Mouse (Mus musculus) forebrain, embryonic 15.5 days (tissue): ENCODE data around the gene Rab37. TPM values are rescaled to one million over a fixed set of nuclear protein-coding genes. Genes with fewer than 3 reads are reported as not detected.

Experiments used
- ATAC-seq: fragments of 200-750 bp; cut with Nextera tagmentation; replicated peaks from 2 replicates; pipeline ENCODE4 v1.8.0; 2017; ENCODE audit warnings: mild to moderate bottlenecking, moderate TSS enrichment, moderate library complexity
- H3K27ac ChIP-seq: fragments of 300-500 bp; sonication (generic); replicated peaks from 2 replicates; pipeline ENCODE4 v1.5.1; 2015; ENCODE audit warnings: mild to moderate bottlenecking, inconsistent platforms
- H3K27me3 ChIP-seq: fragments of 300-500 bp; sonication (generic); 2 replicates; pipeline ENCODE4 v1.6.1; 2015; ENCODE audit warnings: inconsistent platforms
- H3K36me3 ChIP-seq: fragments of 300-500 bp; sonication (generic); 2 replicates; pipeline ENCODE4 v1.6.1; 2015; ENCODE audit warnings: mild to moderate bottlenecking, inconsistent platforms
- H3K4me1 ChIP-seq: fragments of 300-500 bp; sonication (generic); 2 replicates; pipeline ENCODE4 v1.6.1; 2015; ENCODE audit warnings: inconsistent platforms
- H3K4me2 ChIP-seq: fragments of 300-500 bp; sonication (generic); replicated peaks from 2 replicates; pipeline ENCODE4 v1.6.1; 2015; ENCODE audit warnings: mild to moderate bottlenecking, inconsistent platforms
- H3K4me3 ChIP-seq: fragments of 300-500 bp; sonication (generic); 2 replicates; pipeline ENCODE4 v1.5.1; 2015; ENCODE audit warnings: mild to moderate bottlenecking, inconsistent platforms
- H3K9ac ChIP-seq: fragments of 300-500 bp; sonication (generic); replicated peaks from 2 replicates; pipeline ENCODE4 v1.6.1; 2015; ENCODE audit warnings: mild to moderate bottlenecking, inconsistent platforms
- H3K9me3 ChIP-seq: fragments of 300-500 bp; sonication (generic); 2 replicates; pipeline ENCODE4 v1.6.1; 2016; ENCODE audit warnings: inconsistent platforms
- WGBS: fragments of 180-500 bp; shearing (Covaris S2); methylation state at CpG from one replicate; pipeline ENCODE4 v1.1.7; 2015; ENCODE audit warnings: mixed read lengths; 5-methylcytosine and 5-hydroxymethylcytosine counted together
- polyA plus RNA-seq: library from polyadenylated mRNA; unstranded; fragments of >200 nt; fragmentation: Nextera tagmentation; extraction: Ambion mirVana; gene quantifications from 2 replicates; pipeline ENCODE4 v1.2.1, GENCODE M21; 2015

Rab37 gene
- polyA plus RNA-seq, 1 experiment from 2014 or later, result 1.0 TPM

DNA sequence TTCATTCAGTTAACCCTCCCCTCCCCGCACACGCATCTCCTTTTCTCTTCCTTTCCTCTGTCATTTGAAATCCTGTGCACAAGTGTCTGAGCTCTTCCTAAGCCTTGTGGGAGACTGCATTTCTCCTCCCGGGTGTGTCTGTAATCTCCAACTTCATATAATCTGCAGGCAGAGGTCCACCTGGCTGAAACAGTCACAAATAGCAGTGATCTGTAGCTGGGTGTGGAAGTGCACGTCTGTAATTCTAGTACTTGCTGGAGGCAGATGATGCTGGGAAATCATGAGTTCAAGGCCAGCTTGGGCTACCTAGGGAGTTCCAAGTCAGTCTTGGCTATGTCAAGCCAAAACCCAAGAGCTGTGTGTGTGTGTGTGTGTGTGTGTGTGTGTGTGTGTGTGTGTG is 909 bp downstream of the Rab37 start:
- no peaks in the 10 kb centered on the region for H3K36me3 ChIP-seq
- peaks cover 3% of the 10 kb centered on the region; the same call in 1 of the 2 replicates for H3K9me3 ChIP-seq
- H3K4me3 ChIP-seq, result 0 out of 2 replicates have a peak overlapping the region, but pooled peaks have one; percentile 27
- H3K27me3 ChIP-seq, result peaks cover 28% of the 10 kb centered on the region
- H3K27ac ChIP-seq, result no peak overlapping the region
- no peak overlapping the region for H3K9ac ChIP-seq
- no peak for ATAC-seq
- 20% methylated on average over 4 of the region's 4 CpGs for WGBS
- H3K4me1 ChIP-seq, result peaks cover 11% of the 10 kb centered on the region
- peak overlapping the region; percentile 49; the same call in 1 of the 2 replicates for H3K4me2 ChIP-seq

DNA sequence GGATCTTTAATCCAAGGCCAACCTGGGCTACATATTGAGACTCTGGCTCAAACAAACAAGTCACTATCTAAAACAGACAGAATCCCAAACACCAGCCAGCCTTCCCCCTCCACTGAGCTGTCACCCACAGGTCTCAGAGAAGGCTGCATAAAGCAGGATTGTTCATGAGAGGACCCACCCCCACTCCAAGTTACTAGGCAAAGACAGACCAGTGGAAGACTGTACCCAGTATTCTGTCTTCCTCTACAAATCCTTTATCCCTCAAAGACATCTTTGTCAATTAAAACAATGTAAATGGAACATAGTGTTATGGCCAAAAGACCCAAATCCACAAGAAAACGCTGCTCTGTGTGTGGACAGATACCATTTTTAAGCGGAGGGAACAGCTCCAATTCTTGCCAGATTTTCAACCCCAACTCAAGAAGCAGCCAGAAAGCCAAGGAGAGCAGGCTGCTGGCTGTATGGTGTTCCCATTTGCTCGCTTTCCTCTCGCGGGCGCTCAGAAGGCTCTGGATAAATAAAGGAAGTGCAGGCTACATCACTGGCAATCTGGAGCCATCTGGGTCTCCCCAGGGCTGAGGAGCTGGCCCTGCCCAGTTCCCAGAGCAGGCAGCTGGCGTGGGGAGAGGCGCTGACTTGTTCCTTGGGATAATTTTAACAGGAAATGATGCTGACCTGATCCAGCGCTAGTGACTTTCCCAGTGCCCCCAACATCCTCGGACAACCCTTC is 7.1 kb downstream of the Rab37 start:
- H3K9ac ChIP-seq, result no peak overlapping the region

DNA sequence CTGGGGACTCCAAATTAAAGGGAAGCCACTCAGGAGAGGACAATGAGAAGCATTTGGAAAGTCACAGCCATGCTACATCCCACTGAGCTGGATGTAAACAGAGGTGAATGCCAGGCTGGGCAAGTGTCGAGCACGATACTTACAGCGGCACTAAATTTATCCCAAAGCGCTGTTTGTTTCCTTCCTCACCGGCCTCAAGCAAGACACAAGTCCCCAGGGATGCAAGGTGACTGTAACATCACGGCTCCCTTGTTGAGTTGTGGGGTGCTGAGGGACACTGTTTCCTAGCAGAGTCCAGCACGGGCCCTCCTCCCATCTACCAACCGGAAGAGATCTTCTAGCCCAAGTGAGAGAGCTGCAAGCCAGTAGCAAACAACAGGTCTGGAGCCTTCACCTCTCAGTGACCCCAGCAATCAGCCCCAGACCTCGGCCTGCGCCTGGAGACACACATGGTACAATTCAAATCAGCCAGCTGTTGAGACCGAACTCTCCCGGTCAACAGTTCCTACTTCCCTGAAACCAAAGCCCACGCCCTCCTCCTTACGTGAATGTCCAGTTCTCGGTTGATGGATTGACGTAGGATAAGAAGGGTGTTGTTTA is 8.1 kb downstream of the Rab37 start:
- Histone ChIP-seq H3K4me3 (no peak overlapping the region), H3K27ac (no peak overlapping the region), H3K9me3 (no peaks in the 10 kb centered on the region), H3K4me1 (no peaks in the 10 kb centered on the region), H3K9ac (no peak overlapping the region), H3K27me3 (no peaks in the 10 kb centered on the region), H3K36me3 (no peaks in the 10 kb centered on the region), H3K4me2 (no peak overlapping the region)
- 82% methylated on average over 16 of the region's 16 CpGs for whole genome bisulfite sequencing
- no peak for ATAC-seq

More for the DNA sequence above, 7.1 kb downstream of the Rab37 start:
- no peaks in the 10 kb centered on the region for H3K36me3 ChIP-seq
- H3K4me2 ChIP-seq, result no peak overlapping the region
- H3K27me3 ChIP-seq, result no peaks in the 10 kb centered on the region
- H3K4me3 ChIP-seq, result no peak overlapping the region
- WGBS, result 63% methylated on average over 10 of the region's 10 CpGs
- ATAC-seq, result no peak
- H3K27ac ChIP-seq, result no peak overlapping the region
- no peaks in the 10 kb centered on the region for H3K4me1 ChIP-seq
- H3K9me3 ChIP-seq, result no peaks in the 10 kb centered on the region

DNA sequence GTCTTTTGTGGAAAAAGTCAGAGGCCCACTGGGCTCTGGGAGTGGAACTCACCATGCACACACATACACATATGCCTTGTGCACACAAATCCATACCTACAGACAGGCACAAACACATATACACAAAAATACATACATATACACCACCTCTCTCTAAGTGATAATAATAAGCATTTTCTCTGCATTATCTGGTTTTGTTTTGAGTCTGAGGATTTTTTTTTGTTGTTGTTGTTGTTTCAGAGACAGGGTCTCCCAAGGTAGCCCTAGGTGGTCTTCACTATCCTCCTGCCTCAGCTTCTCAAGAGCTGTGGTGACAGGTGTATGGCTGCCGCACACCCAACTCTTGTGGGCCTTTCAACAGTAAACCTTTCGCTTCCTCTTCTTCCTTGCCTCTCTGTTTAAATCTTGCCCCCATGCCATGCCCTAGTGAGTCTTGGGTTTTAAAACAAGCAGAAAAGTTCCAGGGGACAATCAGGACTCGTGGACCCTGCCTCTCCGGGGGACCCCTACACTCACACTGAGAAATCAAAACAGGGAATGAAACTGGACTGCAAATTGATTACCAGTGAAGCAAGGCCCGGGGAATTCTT is 8.9 kb downstream of the Rab37 start:
- whole genome bisulfite sequencing, result 84% methylated on average over 5 of the region's 5 CpGs
- H3K9me3 ChIP-seq, result no peaks in the 10 kb centered on the region
- no peaks in the 10 kb centered on the region for H3K27me3 ChIP-seq
- H3K4me3 ChIP-seq, result no peak overlapping the region
- H3K4me1 ChIP-seq, result no peaks in the 10 kb centered on the region
- no peaks in the 10 kb centered on the region for H3K36me3 ChIP-seq
- ATAC-seq, result no peak
- no peak overlapping the region for H3K4me2 ChIP-seq
- no peak overlapping the region for H3K9ac ChIP-seq
- no peak overlapping the region for H3K27ac ChIP-seq

DNA sequence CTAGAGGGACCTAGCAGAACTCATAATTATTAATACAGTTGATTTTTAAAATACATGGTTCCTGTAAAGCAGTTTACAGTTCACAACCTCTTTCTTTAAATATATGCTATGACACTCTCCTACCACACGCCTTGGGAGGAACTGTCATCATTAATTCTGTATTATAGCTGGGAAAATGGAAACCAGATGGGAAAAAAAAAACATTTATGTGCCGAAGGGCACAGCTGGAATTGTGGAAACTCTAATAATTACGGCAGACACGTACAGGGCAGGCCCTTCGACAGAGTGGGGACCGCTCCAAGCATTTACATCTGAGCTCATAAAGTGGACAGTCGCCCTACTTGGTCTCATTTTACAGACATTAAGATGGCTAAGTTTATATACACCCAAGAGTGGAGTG is 9.5 kb downstream of the Rab37 start:
- Histone ChIP-seq H3K36me3 (no peaks in the 10 kb centered on the region), H3K27ac (no peak overlapping the region), H3K4me3 (no peak overlapping the region), H3K9me3 (no peaks in the 10 kb centered on the region), H3K4me2 (no peak overlapping the region), H3K4me1 (no peaks in the 10 kb centered on the region), H3K9ac (no peak overlapping the region), H3K27me3 (no peaks in the 10 kb centered on the region)
- WGBS, result 85% methylated on average over 7 of the region's 7 CpGs
- ATAC-seq, result no peak

DNA sequence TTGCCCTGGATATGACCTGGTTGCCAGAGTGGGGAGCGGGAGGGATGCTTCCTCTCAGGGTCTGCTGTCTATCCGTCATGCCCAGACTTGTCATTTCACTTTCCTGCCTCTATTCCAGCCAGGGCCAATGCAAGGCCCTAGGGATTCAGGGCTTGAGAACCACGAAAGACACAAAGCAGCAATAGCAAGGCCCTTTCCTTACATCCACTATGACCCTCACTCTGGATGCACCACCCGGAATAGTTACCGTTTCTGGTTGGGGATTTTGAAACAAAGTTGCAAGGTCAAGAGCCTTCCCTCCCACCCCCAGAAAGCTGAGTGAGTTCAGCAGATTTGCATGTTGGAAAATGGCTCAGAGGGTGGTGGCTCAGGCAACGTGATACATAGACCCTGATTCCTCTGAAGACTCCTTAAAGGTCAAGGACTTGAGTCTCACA is 10.4 kb downstream of the Rab37 start:
- no peaks in the 10 kb centered on the region for H3K9me3 ChIP-seq
- H3K4me2 ChIP-seq, result no peak overlapping the region
- H3K27ac ChIP-seq, result no peak overlapping the region
- no peak for ATAC-seq
- no peaks in the 10 kb centered on the region for H3K4me1 ChIP-seq
- no peak overlapping the region for H3K9ac ChIP-seq
- no peaks in the 10 kb centered on the region for H3K36me3 ChIP-seq
- 80% methylated on average over 6 of the region's 6 CpGs for WGBS
- H3K27me3 ChIP-seq, result no peaks in the 10 kb centered on the region
- no peak overlapping the region for H3K4me3 ChIP-seq

DNA sequence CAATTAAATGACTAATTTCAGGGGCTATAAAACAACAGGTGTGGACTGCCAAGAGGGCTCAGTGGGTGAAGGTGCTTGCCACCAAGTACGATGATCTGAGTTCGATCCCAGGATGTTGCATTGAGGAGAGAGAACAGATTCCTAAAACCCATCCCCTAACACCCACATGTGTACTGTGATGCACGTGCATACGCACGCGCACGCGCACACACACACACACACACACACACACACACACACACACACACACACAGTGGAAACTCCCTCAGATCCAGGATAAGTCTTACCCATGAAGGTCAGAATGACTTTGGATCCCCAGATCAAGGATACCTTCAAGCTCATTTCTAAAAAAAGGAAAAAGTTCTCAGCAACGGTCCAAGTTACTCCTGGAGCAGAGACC is 10.9 kb downstream of the Rab37 start:
- 93% methylated on average over 9 of the region's 9 CpGs for WGBS
- no peak overlapping the region for H3K27ac ChIP-seq
- no peaks in the 10 kb centered on the region for H3K27me3 ChIP-seq

DNA sequence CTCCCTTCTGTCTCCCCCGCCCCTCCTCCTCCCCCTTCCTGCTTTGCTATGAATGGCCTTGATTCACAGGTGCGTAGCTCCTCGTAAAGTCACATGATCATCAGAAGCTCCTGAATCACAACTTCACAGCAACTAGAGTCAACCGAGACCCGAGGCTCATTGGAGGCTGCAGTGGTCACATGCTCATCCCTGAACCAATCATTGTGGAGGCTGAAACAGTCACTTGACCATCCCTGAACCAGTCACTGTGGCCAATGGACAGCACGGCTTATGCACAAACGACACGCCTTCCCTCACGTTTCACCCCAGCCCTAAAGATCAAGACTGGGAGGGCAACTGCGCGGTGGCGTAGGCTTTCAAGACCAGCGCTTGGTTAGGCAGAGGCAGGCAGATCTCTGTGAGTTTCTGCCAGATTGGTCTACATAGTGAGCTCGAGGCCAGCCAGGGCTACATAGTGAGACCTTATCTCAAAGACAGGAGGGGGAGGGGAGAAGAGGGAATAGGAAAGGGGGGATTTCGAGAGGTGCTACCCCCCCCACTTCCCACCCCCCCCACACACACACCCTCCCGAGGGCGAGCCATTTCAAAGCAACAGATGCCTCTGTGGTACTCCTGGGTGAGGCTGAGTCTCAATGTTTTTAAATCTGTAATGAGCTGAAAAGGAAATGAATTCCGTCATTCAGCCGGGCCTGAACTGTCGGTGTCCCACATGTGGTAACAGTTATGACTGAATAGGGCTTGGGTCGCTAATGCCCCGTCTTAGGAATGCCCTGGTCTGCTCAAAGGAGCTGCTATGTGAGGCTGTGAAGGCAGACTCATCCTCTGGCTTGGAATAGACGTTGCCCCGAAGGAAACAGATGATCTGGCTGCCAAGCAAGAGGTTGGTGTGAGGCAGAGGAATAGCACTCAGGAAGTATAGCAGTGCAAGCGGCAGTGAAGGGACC is 12.5 kb downstream of the Rab37 start:
- Histone ChIP-seq H3K9ac (no peak overlapping the region), H3K36me3 (no peaks in the 10 kb centered on the region), H3K27me3 (no peaks in the 10 kb centered on the region), H3K9me3 (no peaks in the 10 kb centered on the region), H3K4me2 (no peak overlapping the region), H3K4me1 (0 out of 2 replicates have a peak, but pooled peaks cover 3% of the 10 kb centered on the region), H3K27ac (no peak overlapping the region), H3K4me3 (no peak overlapping the region)
- WGBS, result 90% methylated on average over 25 of the region's 25 CpGs
- ATAC-seq, result no peak

More for the DNA sequence above, 10.9 kb downstream of the Rab37 start:
- H3K9ac ChIP-seq, result no peak overlapping the region
- no peaks in the 10 kb centered on the region for H3K9me3 ChIP-seq
- no peak for ATAC-seq
- no peak overlapping the region for H3K4me3 ChIP-seq
- H3K36me3 ChIP-seq, result no peaks in the 10 kb centered on the region
- H3K4me1 ChIP-seq, result no peaks in the 10 kb centered on the region
- no peak overlapping the region for H3K4me2 ChIP-seq

DNA sequence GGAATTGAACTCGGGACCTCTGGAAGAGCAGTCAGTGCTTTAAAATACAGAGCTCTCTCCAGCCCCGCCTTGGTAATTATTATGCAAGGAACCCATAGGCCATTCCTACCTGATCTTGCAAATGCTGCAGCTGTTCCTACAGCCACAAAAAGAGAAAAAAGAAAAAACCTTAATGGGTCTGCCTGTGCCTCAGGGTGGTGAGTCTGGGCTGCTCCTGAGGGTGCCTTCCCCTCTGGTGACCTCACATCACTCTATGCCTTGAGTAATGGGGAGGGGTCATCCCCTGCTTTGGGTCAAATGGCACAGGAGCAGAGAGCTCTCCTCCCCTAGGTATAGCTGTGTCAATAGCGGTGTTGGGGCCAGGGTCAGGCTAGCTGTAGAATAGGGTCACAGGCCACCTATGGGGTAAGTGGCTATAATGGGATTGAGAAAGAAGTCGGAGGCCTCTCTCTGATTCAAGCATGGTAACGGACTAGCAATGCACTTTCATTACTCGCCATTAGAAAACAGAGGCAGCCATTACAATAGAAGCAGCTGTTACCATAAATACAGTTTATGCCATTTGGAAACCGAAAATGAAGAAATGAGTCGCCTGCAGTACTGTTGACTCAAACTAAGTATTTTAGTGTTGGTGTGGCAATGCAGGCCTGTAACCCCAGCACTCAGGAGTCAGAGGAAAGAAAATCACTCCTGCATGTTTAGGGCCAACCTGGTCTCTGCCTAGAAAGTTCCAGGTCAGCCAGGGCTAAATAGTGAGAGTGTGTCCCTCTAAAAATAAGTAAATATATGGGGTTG is 13.7 kb downstream of the Rab37 start:
- Histone ChIP-seq H3K27me3 (no peaks in the 10 kb centered on the region), H3K36me3 (no peaks in the 10 kb centered on the region)

DNA sequence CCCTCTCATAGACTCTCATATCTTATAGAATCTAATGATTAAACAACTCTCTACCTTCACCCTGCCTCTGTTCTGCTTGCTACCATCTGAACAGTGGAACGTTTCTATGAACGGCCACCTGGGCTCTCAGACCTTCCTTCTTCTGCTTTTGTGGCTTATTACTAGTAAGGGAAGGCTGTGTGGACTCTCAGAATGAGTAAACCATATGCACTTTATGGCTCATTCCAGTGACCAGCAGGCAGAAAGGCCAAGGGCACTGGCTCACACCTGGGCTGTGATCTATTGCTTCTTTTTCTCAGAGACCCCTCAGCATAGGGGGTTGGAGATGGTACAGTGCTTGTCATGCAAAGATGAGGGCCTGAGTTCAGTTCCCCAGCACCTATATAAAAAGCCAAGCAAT is 15.4 kb downstream of the Rab37 start:
- 91% methylated on average over 2 of the region's 2 CpGs for WGBS
- H3K27me3 ChIP-seq, result no peaks in the 10 kb centered on the region

More for the DNA sequence above, 13.7 kb downstream of the Rab37 start:
- 71% methylated on average over 8 of the region's 8 CpGs for WGBS
- Histone ChIP-seq H3K4me1 (0 out of 2 replicates have a peak, but pooled peaks cover 3% of the 10 kb centered on the region), H3K4me2 (no peak overlapping the region), H3K27ac (no peak overlapping the region), H3K4me3 (no peak overlapping the region), H3K9ac (no peak overlapping the region), H3K9me3 (no peaks in the 10 kb centered on the region)
- no peak for ATAC-seq

DNA sequence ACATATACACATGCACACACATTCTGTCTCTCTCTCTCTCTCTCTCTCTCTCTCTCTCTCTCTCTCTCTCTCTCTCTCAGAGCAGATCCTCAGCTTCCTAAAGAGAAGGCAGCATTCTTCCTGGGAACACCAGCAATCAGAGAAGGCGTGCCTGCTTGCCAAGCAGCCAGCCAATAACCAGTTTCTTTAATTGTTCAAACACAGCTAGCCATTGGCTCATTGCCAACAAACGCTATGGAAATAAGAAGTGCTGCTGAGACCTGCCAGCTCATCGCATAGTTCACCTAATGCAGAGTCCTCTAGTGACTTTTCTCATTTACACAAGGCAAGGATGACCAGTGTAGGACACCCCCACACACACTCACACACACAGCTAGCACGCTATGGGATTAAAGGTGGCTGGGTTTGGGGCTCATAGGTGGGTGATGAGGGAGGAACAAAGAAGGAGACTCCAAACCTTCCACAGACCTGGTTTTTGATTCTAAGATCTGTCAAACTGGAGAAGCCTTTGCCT is 16.2 kb downstream of the Rab37 start:
- no peaks in the 10 kb centered on the region for H3K36me3 ChIP-seq
- no peak overlapping the region for H3K4me3 ChIP-seq
- 15% methylated on average over 4 of the region's 4 CpGs for WGBS
- no peak overlapping the region for H3K9ac ChIP-seq
- H3K27me3 ChIP-seq, result no peaks in the 10 kb centered on the region
- H3K9me3 ChIP-seq, result no peaks in the 10 kb centered on the region
- 0 out of 2 replicates have a peak, but pooled peaks cover 3% of the 10 kb centered on the region for H3K4me1 ChIP-seq
- no peak overlapping the region for H3K4me2 ChIP-seq
- H3K27ac ChIP-seq, result no peak overlapping the region
- no peak for ATAC-seq

More for the DNA sequence above, 15.4 kb downstream of the Rab37 start:
- no peak overlapping the region for H3K9ac ChIP-seq
- H3K4me3 ChIP-seq, result no peak overlapping the region
- H3K9me3 ChIP-seq, result no peaks in the 10 kb centered on the region
- H3K27ac ChIP-seq, result no peak overlapping the region
- H3K36me3 ChIP-seq, result no peaks in the 10 kb centered on the region
- no peak for ATAC-seq
- 0 out of 2 replicates have a peak, but pooled peaks cover 3% of the 10 kb centered on the region for H3K4me1 ChIP-seq
- no peak overlapping the region for H3K4me2 ChIP-seq
